7 mouse cellular contexts compared by ENCODE assay signal in the genomic region with DNA sequence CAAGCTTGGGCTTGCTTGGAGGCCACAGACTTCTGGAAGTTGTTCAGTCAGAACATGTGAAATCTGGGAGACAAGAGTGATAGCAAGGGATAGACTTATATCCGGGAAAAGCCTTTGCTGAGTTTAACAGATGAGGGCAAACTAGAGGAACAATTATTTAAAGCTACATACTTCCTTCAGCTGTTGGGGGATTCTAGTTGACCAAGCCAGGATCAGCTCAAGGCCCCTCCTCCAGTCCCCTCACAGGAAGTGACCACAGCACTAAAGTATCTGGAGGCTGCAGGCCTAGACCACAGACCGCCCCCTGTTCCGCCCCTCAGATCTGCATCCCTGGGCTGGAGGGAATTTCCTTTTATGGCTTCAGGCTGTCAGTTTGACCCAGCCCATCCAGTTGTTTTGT. TPM values are rescaled to one million over a fixed set of nuclear protein-coding genes. Genes with fewer than 3 reads are reported as not detected.
DNase-seq lines count a peak whose midpoint lies in the region; ATAC-seq and TF ChIP-seq lines count a peak whose summit lies in the region.

No protein-coding gene starts in this region.

- H3K4me1 ChIP-seq in heart, embryonic 15.5 days (replicated peaks): peaks cover 42% of the 10 kb centered on the region

- H3K27me3 ChIP-seq in Patski: no peaks in the 10 kb centered on the region
- H3K27me3 ChIP-seq in heart, embryonic 15.5 days: no peaks in the 10 kb centered on the region

- peaks cover 31% of the 10 kb centered on the region for H3K36me3 ChIP-seq in heart, embryonic 15.5 days
- peaks cover 29% of the 10 kb centered on the region for H3K36me3 ChIP-seq in macrophage (ENCODE audit: inconsistent target)

- no peak for TF ChIP-seq CTCF in Patski (IDR thresholded peaks at IDR 0.05)

- in situ Hi-C loops in Patski (cut with MboI; ENCODE audit: low pct_unique_long_range_greater_than_20kb): loop anchor here (5.0 to 10.0 kb wide), 3 partner anchors 97 to 344 kb away; a partner anchor contains a TSS

- ATAC-seq in Patski: peak; percentile 78
- peak; percentile 78 for ATAC-seq in heart, embryonic 15.5 days (replicated peaks; ENCODE audit: insufficient number of reproducible peaks, insufficient read depth, low FRiP score, low read depth)

- WGBS in heart, embryonic 15.5 days: 7% methylated on average over 3 of the region's 3 CpGs
- WGBS in macrophage (ENCODE audit: missing documents): 7% methylated on average over 3 of the region's 3 CpGs

- POLR2A ChIA-PET in Patski (lab: Charles Lee): interaction anchor here (0.7 to 1.6 kb wide), 4 partner anchors 12 to 75 kb away, joined by 4 to 5 read pairs (median 4); a partner anchor contains a TSS

- DNase-seq in Patski (ENCODE audit: low read depth, low spot score): no peak
- DNase-seq in embryo, embryonic 10 days (ENCODE audit: low spot score): peak; percentile 81
- peak; percentile 87 for DNase-seq in kidney, postnatal 14 days
- DNase-seq in c-Kit-positive CD71-positive TER-119-positive erythroid progenitor cells, embryonic 14.5 days (ENCODE audit: low spot score): no peak
- no peak for DNase-seq in cerebellum, postnatal 4 days (ENCODE audit: low spot score in 2 of 2)

- H3K9me3 ChIP-seq in heart, embryonic 15.5 days (replicated peaks): no peaks in the 10 kb centered on the region

- H3K9ac ChIP-seq in heart, embryonic 15.5 days: peak overlapping the region; percentile 94

- H3K79me2 ChIP-seq in macrophage (ENCODE audit: inconsistent target): peaks cover 70% of the 10 kb centered on the region

- CTCF ChIA-PET in Patski (lab: Charles Lee): interaction anchor here (0.8 to 2.6 kb wide), 6 partner anchors 12 to 88 kb away, joined by 3 to 10 read pairs (median 3); a partner anchor contains a TSS

- peak overlapping the region; percentile 98 for H3K27ac ChIP-seq in heart, embryonic 15.5 days
- peak overlapping the region; percentile 90 for H3K27ac ChIP-seq in macrophage

- peak overlapping the region; percentile 76 for H3K4me2 ChIP-seq in heart, embryonic 15.5 days

- peak overlapping the region; percentile 86 for H3K4me3 ChIP-seq in heart, embryonic 15.5 days
- peak overlapping the region; percentile 99; the same call in 1 of the 2 replicates for H3K4me3 ChIP-seq in macrophage (ENCODE audit: inconsistent target)

RNA-seq across cellular contexts. Expression of a gene that starts 1.8 kb away (rescaled TPM):
- polyA plus RNA-seq in Patski (2021): 34.0 TPM
- polyA plus RNA-seq in heart, embryonic 15.5 days (2015; fragmentation: Nextera tagmentation; extraction: Ambion mirVana): 18.7 and 23.2 TPM in 2 replicates
- total RNA-seq in macrophage (2018; cell fraction: chromatin; rRNA removed): 10 to 100 TPM in 21 of 26 experiments, 1 to 10 TPM in 5; 3.9 to 30.1 (median 17.4) TPM
- total RNA-seq in macrophage (2018; cell fraction: cytosol; rRNA removed): 10 to 100 TPM in 17 of 26 experiments, 1 to 10 TPM in 9; 7.1 to 17.9 (median 12.1) TPM
- 10 to 100 TPM in 12 of 26 experiments, 1 to 10 TPM in 14; 3.1 to 24.4 (median 9.5) TPM for total RNA-seq in macrophage (2018; cell fraction: nucleus; rRNA removed)
- polyA plus RNA-seq in macrophage (2018): 12.9 to 21.2 TPM (median 19.6 TPM) in 3 replicates

RNA-seq across cellular contexts. Expression of a gene that starts 2.6 kb away (rescaled TPM):
- polyA plus RNA-seq in Patski (2021) (218 TPM), macrophage (2018) (135 to 184 TPM (median 156 TPM) in 3 replicates)
- 354 and 399 TPM in 2 replicates for polyA plus RNA-seq in heart, embryonic 15.5 days (2015; fragmentation: Nextera tagmentation; extraction: Ambion mirVana)
- 100 to 1,000 TPM; 102 to 302 (median 169) TPM for total RNA-seq in macrophage (2018; cell fraction: chromatin; rRNA removed)
- total RNA-seq in macrophage (2018; cell fraction: cytosol; rRNA removed): 100 to 1,000 TPM in 15 of 26 experiments, 10 to 100 TPM in 11; 79.5 to 162 (median 115) TPM
- 100 to 1,000 TPM in 22 of 26 experiments, 10 to 100 TPM in 4; 77.3 to 262 (median 138) TPM for total RNA-seq in macrophage (2018; cell fraction: nucleus; rRNA removed)

RNA-seq across cellular contexts. Expression of a gene that starts 5.2 kb away (rescaled TPM):
- 180 TPM for polyA plus RNA-seq in Patski (2021)
- 90.0 and 105 TPM in 2 replicates for polyA plus RNA-seq in heart, embryonic 15.5 days (2015; fragmentation: Nextera tagmentation; extraction: Ambion mirVana)
- 10 to 100 TPM in 20 of 26 experiments, 1 to 10 TPM in 6; 3.5 to 29.9 (median 15.4) TPM for total RNA-seq in macrophage (2018; cell fraction: chromatin; rRNA removed)
- 100 to 1,000 TPM; 114 to 195 (median 148) TPM for total RNA-seq in macrophage (2018; cell fraction: cytosol; rRNA removed)
- total RNA-seq in macrophage (2018; cell fraction: nucleus; rRNA removed): 10 to 100 TPM; 17.3 to 50.6 (median 30.9) TPM
- 97.6 to 148 TPM (median 122 TPM) in 3 replicates for polyA plus RNA-seq in macrophage (2018)

RNA-seq across cellular contexts. Expression of a gene that starts 13.1 kb away (rescaled TPM):
- polyA plus RNA-seq in Patski (2021): 211 TPM
- polyA plus RNA-seq in heart, embryonic 15.5 days (2015; fragmentation: Nextera tagmentation; extraction: Ambion mirVana): 72.8 and 77.1 TPM in 2 replicates
- total RNA-seq in macrophage (2018; cell fraction: chromatin; rRNA removed): 100 to 1,000 TPM in 18 of 26 experiments, 10 to 100 TPM in 8; 60.1 to 289 (median 140) TPM
- total RNA-seq in macrophage (2018; cell fraction: cytosol; rRNA removed): 100 to 1,000 TPM; 163 to 376 (median 225) TPM
- 100 to 1,000 TPM in 25 of 26 experiments, 10 to 100 TPM in 1; 97.8 to 652 (median 294) TPM for total RNA-seq in macrophage (2018; cell fraction: nucleus; rRNA removed)
- 285 to 456 TPM (median 392 TPM) in 3 replicates for polyA plus RNA-seq in macrophage (2018)

RNA-seq across cellular contexts. Expression of a gene that starts 48.5 kb away (rescaled TPM):
- polyA plus RNA-seq in Patski (2021) (not detected), macrophage (2018) (0.27 to 1.4 TPM (median 0.47 TPM) in 3 replicates)
- 3.4 and 5.9 TPM in 2 replicates for polyA plus RNA-seq in heart, embryonic 15.5 days (2015; fragmentation: Nextera tagmentation; extraction: Ambion mirVana)
- total RNA-seq in macrophage (2018; cell fraction: chromatin; rRNA removed): 1 to 10 TPM in 7 of 26 experiments, under 1 TPM in 19; 0.04 to 2.8 (median 0.68) TPM
- total RNA-seq in macrophage (2018; cell fraction: cytosol; rRNA removed): 1 to 10 TPM in 7 of 26 experiments, under 1 TPM in 19; 0.29 to 1.6 (median 0.72) TPM
- 1 to 10 TPM in 18 of 26 experiments, under 1 TPM in 8; 0.58 to 2.6 (median 1.2) TPM for total RNA-seq in macrophage (2018; cell fraction: nucleus; rRNA removed)

Comparison
In these comparisons a context has a peak if more than half of its experiments do, and no peak if none do; other contexts are left out.
1. DNase-seq: peak in embryo, embryonic 10 days (single experiment) and kidney, postnatal 14 days (single experiment); none in Patski (single experiment), c-Kit-positive CD71-positive TER-119-positive erythroid progenitor cells, embryonic 14.5 days (single experiment) and cerebellum, postnatal 4 days (0 of 2).